Mouse (Mus musculus): ENCODE results near the gene Rere. TPM values are rescaled to one million over a fixed set of nuclear protein-coding genes. Genes with fewer than 3 reads are reported as not detected.
"Not testable (repeated sequence)": the region's sequence is repeated elsewhere in the genome, so short reads cannot be mapped to it uniquely, and the experiment has no call there.

Gene Rere
- polyA plus RNA-seq, 1 experiment from 2014 or later: 19.9 TPM

- Histone ChIP-seq H3K9ac (peak overlapping the region; percentile 58; the same call in 1 of the 2 replicates), H3K4me2 (peak overlapping the region; percentile 16; the same call in 1 of the 2 replicates), H3K4me3 (no peak overlapping the region), H3K27ac (replicated peaks) (peak overlapping the region; percentile 72), H3K27me3 (replicated peaks) (no peaks in the 10 kb centered on the region), H3K9me3 (no peaks in the 10 kb centered on the region), H3K4me1 (peaks cover 41% of the 10 kb centered on the region), H3K36me3 (no peaks in the 10 kb centered on the region)
- 12% methylated on average over 7 of the region's 7 CpGs for WGBS
- no peak; the same call in 1 of the 2 replicates for ATAC-seq (ENCODE audit: extremely low read depth, insufficient number of reproducible peaks, low FRiP score, low TSS enrichment)
Measured at GRCm38 (mm10) chr4:150269679-150270078, 11.8 kb upstream of the Rere start.

DNA sequence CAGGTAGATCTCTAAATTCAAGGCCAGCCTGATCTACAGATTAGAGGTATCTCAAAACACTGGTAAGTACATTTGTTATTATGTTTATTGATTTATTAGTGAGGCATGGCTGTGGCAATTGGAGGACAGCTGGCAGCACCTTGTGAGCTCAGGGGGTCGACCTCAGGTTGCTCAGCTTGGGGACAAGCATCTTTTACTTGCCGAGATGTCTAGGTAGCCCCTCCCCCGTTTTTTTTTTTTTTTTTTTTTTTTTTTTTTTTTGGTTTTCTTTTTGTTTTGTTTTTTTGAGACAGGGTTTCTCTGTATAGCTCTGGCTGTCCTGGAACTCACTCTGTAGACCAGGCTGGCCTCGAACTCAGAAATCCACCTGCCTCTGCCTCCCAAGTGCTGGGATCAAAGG, 10.7 kb upstream of the Rere start:
- WGBS: 71% methylated on average over 4 of the region's 4 CpGs
- not testable (repeated sequence) for H3K27ac ChIP-seq (replicated peaks); H3K36me3 ChIP-seq; H3K27me3 ChIP-seq (replicated peaks); H3K4me3 ChIP-seq; H3K9ac ChIP-seq; H3K4me2 ChIP-seq; ATAC-seq (ENCODE audit: extremely low read depth, insufficient number of reproducible peaks, low FRiP score, low TSS enrichment); H3K9me3 ChIP-seq
- peaks cover 41% of the 10 kb centered on the region for H3K4me1 ChIP-seq

GRCm38 (mm10) chr4:150272725-150273124, 8.7 kb upstream of the Rere start:
- peaks cover 41% of the 10 kb centered on the region for H3K4me1 ChIP-seq
- H3K9me3 ChIP-seq: no peaks in the 10 kb centered on the region
- no peak for ATAC-seq (ENCODE audit: extremely low read depth, insufficient number of reproducible peaks, low FRiP score, low TSS enrichment)
- peak overlapping the region; percentile 33; the same call in 1 of the 2 replicates for H3K9ac ChIP-seq
- H3K4me2 ChIP-seq: peak overlapping the region; percentile 48
- H3K36me3 ChIP-seq: no peaks in the 10 kb centered on the region
- 14% methylated on average over 9 of the region's 9 CpGs for WGBS
- no peak overlapping the region for H3K4me3 ChIP-seq
- H3K27me3 ChIP-seq (replicated peaks): no peaks in the 10 kb centered on the region
- peak overlapping the region; percentile 78 for H3K27ac ChIP-seq (replicated peaks)

DNA sequence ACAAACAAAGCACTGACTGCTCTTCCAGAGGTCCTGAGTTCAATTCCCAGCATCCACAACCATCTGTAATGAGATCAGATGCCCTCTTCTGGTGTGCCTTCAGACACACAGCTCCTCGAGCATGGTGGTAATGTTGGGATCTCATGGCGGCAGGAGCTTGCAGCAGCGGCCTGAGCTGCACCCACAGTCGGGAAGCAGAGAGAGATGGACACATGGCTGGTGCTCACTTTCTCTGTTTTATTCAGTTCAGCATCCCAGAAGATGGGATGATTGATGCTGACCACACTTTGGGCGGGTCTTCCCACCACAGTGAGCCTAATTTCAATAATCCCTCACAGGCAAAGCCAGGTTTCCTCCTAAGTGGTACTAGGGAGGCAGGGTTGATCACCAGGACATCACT, 5.9 kb upstream of the Rere start:
- no peak overlapping the region for H3K4me2 ChIP-seq
- peaks cover 26% of the 10 kb centered on the region for H3K4me1 ChIP-seq
- no peaks in the 10 kb centered on the region for H3K9me3 ChIP-seq
- H3K36me3 ChIP-seq: no peaks in the 10 kb centered on the region
- no peak overlapping the region for H3K4me3 ChIP-seq
- WGBS: 77% methylated on average over 5 of the region's 5 CpGs
- no peaks in the 10 kb centered on the region for H3K27me3 ChIP-seq (replicated peaks)
- ATAC-seq (ENCODE audit: extremely low read depth, insufficient number of reproducible peaks, low FRiP score, low TSS enrichment): no peak
- H3K9ac ChIP-seq: no peak overlapping the region
- H3K27ac ChIP-seq (replicated peaks): no peak overlapping the region

DNA sequence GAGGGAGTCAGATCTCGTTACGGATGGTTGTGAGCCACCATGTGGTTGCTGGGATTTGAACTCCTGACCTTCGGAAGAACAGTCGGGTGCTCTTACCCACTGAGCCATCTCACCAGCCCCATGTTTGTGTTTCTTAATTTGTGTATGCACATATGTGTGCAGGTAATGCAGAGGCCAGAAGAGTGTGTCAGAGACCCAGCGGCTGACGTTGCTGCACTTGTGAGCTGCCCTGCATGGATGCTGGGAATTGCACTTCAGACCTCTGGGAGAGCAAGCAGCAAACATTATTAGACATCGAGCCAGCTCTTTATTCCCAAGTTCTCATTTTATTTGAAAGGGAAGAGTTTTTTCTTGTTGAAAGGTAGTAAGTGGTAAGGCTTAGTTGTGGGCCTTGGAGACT, 2.1 kb upstream of the Rere start:
- H3K27me3 ChIP-seq (replicated peaks); H3K36me3 ChIP-seq; H3K9ac ChIP-seq; H3K4me2 ChIP-seq; H3K4me3 ChIP-seq; H3K9me3 ChIP-seq; ATAC-seq (ENCODE audit: extremely low read depth, insufficient number of reproducible peaks, low FRiP score, low TSS enrichment); H3K27ac ChIP-seq (replicated peaks): not testable (repeated sequence)
- peaks cover 22% of the 10 kb centered on the region for H3K4me1 ChIP-seq
- 91% methylated on average over 7 of the region's 7 CpGs for WGBS

DNA sequence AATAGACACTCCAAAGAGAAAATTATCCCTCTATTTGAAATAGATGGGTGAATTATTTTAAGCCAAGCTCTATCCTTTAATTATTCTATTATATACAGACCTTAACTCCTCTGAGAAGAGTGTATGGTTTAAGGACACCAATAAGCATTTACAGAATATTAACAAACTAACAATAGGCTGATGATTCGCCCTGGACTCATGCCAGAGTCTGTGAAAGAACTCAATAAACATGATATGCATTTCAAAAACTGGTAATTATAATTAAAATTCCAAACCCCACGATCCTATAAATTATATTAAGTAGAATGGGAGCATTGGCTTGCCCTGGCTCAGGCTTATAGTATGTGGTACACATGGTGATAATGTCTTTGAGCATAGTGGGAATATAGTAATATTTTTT, 1.4 kb upstream of the Rere start:
- no peaks in the 10 kb centered on the region for H3K9me3 ChIP-seq
- peaks cover 24% of the 10 kb centered on the region for H3K4me1 ChIP-seq
- no peak overlapping the region for H3K4me3 ChIP-seq
- no peaks in the 10 kb centered on the region for H3K36me3 ChIP-seq
- no peaks in the 10 kb centered on the region for H3K27me3 ChIP-seq (replicated peaks)
- peak overlapping the region; percentile 98; the same call in 1 of the 2 replicates for H3K27ac ChIP-seq (replicated peaks)
- WGBS: 72% methylated on average over 2 of the region's 2 CpGs
- peak overlapping the region; percentile 87; the same call in 1 of the 2 replicates for H3K9ac ChIP-seq
- H3K4me2 ChIP-seq: no peak overlapping the region; the same call in 1 of the 2 replicates
- no peak for ATAC-seq (ENCODE audit: extremely low read depth, insufficient number of reproducible peaks, low FRiP score, low TSS enrichment)

GRCm38 (mm10) chr4:150280459-150280858, 987 bp upstream of the Rere start:
- H3K36me3 ChIP-seq: no peaks in the 10 kb centered on the region
- H3K4me3 ChIP-seq: peak overlapping the region; percentile 93
- 55% methylated on average over 4 of the region's 4 CpGs for WGBS
- no peak for ATAC-seq (ENCODE audit: extremely low read depth, insufficient number of reproducible peaks, low FRiP score, low TSS enrichment)
- peak overlapping the region; percentile 87 for H3K9ac ChIP-seq
- peak overlapping the region; percentile 98 for H3K27ac ChIP-seq (replicated peaks)
- H3K9me3 ChIP-seq: no peaks in the 10 kb centered on the region
- H3K4me2 ChIP-seq: peak overlapping the region; percentile 70
- H3K27me3 ChIP-seq (replicated peaks): no peaks in the 10 kb centered on the region
- peaks cover 25% of the 10 kb centered on the region for H3K4me1 ChIP-seq

GRCm38 (mm10) chr4:150281891-150282630, 615 bp downstream of the Rere start:
- Histone ChIP-seq H3K9me3 (no peaks in the 10 kb centered on the region), H3K4me1 (peaks cover 34% of the 10 kb centered on the region), H3K36me3 (no peaks in the 10 kb centered on the region; the same call in 1 of the 2 replicates), H3K27ac (replicated peaks) (peak overlapping the region; percentile 96), H3K27me3 (replicated peaks) (no peaks in the 10 kb centered on the region), H3K4me2 (peak overlapping the region; percentile 90), H3K4me3 (peak overlapping the region; percentile 93), H3K9ac (peak overlapping the region; percentile 100)
- peak; percentile 30; the same call in 1 of the 2 replicates for ATAC-seq (ENCODE audit: extremely low read depth, insufficient number of reproducible peaks, low FRiP score, low TSS enrichment)
- WGBS: under 1% methylated on average over 50 of the region's 50 CpGs

DNA sequence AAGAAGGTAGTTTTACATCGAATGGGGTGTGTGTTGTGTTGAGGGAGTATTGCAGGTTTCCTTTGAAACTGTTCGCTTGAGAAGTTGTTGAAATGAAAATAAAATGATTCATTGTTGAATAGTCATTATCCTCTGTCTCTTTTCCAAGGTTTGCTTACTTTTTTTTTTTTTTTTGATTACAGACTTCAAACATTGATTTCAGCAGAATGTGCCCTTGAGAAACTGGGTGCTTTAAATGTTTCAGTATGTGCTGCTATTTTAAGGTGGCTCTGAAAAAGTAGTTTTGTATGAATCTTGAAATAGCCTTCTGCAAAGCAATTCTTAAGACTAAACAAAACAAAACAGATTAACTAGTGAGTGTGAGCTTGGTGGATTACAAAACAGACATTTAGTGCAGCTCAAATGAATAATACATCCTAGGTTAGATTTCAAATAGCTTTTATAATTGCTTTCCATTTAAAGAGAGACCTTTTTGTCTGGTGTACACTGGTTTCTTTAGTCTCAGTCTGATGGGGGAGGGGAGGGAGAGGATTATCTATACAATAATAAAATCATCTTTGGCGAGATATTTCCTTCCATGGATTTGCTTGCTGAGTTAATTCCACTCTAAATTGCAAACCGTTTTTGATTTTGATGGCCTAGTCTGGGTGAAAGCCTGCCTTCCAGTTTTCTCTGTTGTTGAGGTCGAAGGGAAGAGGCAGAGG, 1.3 kb downstream of the Rere start:
- Histone ChIP-seq H3K4me3 (peak overlapping the region; percentile 93), H3K9ac (peak overlapping the region; percentile 100), H3K27ac (replicated peaks) (peak overlapping the region; percentile 96), H3K9me3 (no peaks in the 10 kb centered on the region), H3K27me3 (replicated peaks) (no peaks in the 10 kb centered on the region), H3K4me2 (peak overlapping the region; percentile 90), H3K36me3 (no peaks in the 10 kb centered on the region; the same call in 1 of the 2 replicates), H3K4me1 (peaks cover 34% of the 10 kb centered on the region)
- 10% methylated on average over 5 of the region's 5 CpGs for WGBS
- ATAC-seq (ENCODE audit: extremely low read depth, insufficient number of reproducible peaks, low FRiP score, low TSS enrichment): no peak

DNA sequence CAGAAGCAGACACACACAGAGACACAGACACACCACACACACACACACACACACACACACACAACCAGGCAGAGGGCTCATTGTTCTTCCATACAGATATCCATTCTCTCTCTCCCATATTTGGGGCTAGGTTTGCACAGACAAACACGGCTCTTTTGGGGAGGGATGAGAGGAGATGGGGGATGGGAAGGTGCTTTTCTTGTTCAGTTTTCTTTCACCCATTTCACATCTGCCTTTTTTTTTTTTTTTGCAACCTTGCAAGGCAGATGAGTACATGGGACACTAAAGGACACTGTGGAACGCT, 1.8 kb downstream of the Rere start:
- Histone ChIP-seq H3K9ac (peak overlapping the region; percentile 100), H3K4me2 (peak overlapping the region; percentile 90), H3K9me3 (no peaks in the 10 kb centered on the region), H3K4me1 (peaks cover 38% of the 10 kb centered on the region), H3K4me3 (peak overlapping the region; percentile 93), H3K36me3 (no peaks in the 10 kb centered on the region; the same call in 1 of the 2 replicates), H3K27me3 (replicated peaks) (no peaks in the 10 kb centered on the region), H3K27ac (replicated peaks) (peak overlapping the region; percentile 96)
- ATAC-seq (ENCODE audit: extremely low read depth, insufficient number of reproducible peaks, low FRiP score, low TSS enrichment): no peak
- WGBS: 13% methylated on average over 2 of the region's 2 CpGs

DNA sequence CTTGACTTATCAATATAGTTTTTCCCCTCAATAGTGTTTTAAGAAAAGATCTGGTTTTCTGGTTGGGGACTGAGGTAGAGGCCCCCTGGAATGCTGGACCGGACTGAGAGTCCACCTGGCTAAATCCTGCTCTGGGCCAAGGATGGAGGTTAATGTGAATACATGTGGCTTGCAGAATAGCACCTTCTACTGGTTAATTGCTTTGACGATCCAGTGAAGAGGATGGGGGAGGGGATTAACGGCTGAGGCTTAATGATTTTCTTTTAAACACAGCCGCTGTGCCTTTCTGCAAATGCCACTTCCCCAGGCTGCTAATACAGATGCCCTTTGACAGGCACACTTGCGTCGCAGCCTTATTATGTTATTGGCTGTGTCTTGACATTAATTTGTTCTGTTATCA, 2.5 kb downstream of the Rere start:
- Histone ChIP-seq H3K9me3 (no peaks in the 10 kb centered on the region), H3K27ac (replicated peaks) (no peak overlapping the region), H3K4me1 (peaks cover 45% of the 10 kb centered on the region), H3K4me2 (peak overlapping the region; percentile 90), H3K9ac (peak overlapping the region; percentile 100), H3K27me3 (replicated peaks) (no peaks in the 10 kb centered on the region), H3K4me3 (peak overlapping the region; percentile 93), H3K36me3 (no peaks in the 10 kb centered on the region; the same call in 1 of the 2 replicates)
- ATAC-seq (ENCODE audit: extremely low read depth, insufficient number of reproducible peaks, low FRiP score, low TSS enrichment): no peak
- 22% methylated on average over 6 of the region's 6 CpGs for WGBS

Data from heart, embryonic 13.5 days (tissue).